Mouse (Mus musculus): ENCODE data around the gene A26c2. TPM values are rescaled to one million over a fixed set of nuclear protein-coding genes. Genes with fewer than 3 reads are reported as not detected.

Gene A26c2
- polyA plus RNA-seq (2014; fragmentation: Illumina TruSeq; extraction: RNeasy Lipid Tissue Mini Kit (QIAGEN cat#74804); ENCODE audit: low read depth, low replicate concordance): not detected

GRCm38 (mm10) chr7:62823573-62823972 is at the start of gene A26c2:
Gene A26c2 (minus strand): TSS chr7:62823673.

